Mouse (Mus musculus) layer of hippocampus, adult 9-10 months (tissue): ENCODE measurements at regions not wholly inside any gene's neighbourhood (a gene's known extent, or its start where the extent isn't known, plus 50 kb on each side); places are given as distances from the start of the nearest gene placed in this dataset.
A peak's percentile ranks its signal among the peaks of the same experiment; 100 is the strongest.
"Not testable (repeated sequence)": the region's sequence is repeated elsewhere in the genome, so short reads cannot be mapped to it uniquely, and the experiment has no call there.

ENCODE experiments used
- DNase-seq: peaks from one replicate; pipeline ENCODE4 v3.0.0; 2022; ENCODE audit warnings: low spot score

GRCm38 (mm10) chr4:53263776-53264175 lies 104.1 kb upstream of the Abca1 start:
- peak; percentile 29 for DNase-seq

GRCm38 (mm10) chr4:53262466-53262865 lies 102.8 kb upstream of the Abca1 start:
- no peak for DNase-seq

- DNase-seq = no peak
Observed at GRCm38 (mm10) chr4:53261556-53262140, 102.0 kb upstream of the Abca1 start.

GRCm38 (mm10) chr4:53258975-53259374 lies 99.3 kb upstream of the Abca1 start:
- DNase-seq = no peak

- no peak for DNase-seq
Observed at GRCm38 (mm10) chr4:53256996-53257395, 97.3 kb upstream of the Abca1 start.

GRCm38 (mm10) chr4:53254483-53254882 lies 94.8 kb upstream of the Abca1 start:
- no peak for DNase-seq

- DNase-seq = no peak
Observed at GRCm38 (mm10) chr4:53253680-53254079, 94.0 kb upstream of the Abca1 start.

- no peak for DNase-seq
Observed at GRCm38 (mm10) chr4:53250325-53250724, 90.6 kb upstream of the Abca1 start.

- DNase-seq = no peak
Observed at GRCm38 (mm10) chr4:53246083-53246747, 86.5 kb upstream of the Abca1 start.

GRCm38 (mm10) chr4:53245553-53245952 lies 85.9 kb upstream of the Abca1 start:
- no peak for DNase-seq

GRCm38 (mm10) chr4:53243473-53243872 lies 83.8 kb upstream of the Abca1 start:
- not testable (repeated sequence) for DNase-seq

- no peak for DNase-seq
Observed at GRCm38 (mm10) chr4:53239856-53240255, 80.2 kb upstream of the Abca1 start.

- DNase-seq = no peak
Observed at GRCm38 (mm10) chr4:53238314-53239259, 78.9 kb upstream of the Abca1 start.

- DNase-seq = no peak
Observed at GRCm38 (mm10) chr4:53235870-53236269, 76.2 kb upstream of the Abca1 start.

- DNase-seq = no peak
Observed at GRCm38 (mm10) chr4:53232436-53232835, 72.7 kb upstream of the Abca1 start.

- DNase-seq = no peak
Observed at GRCm38 (mm10) chr4:53231867-53232266, 72.2 kb upstream of the Abca1 start.

- no peak for DNase-seq
Observed at GRCm38 (mm10) chr4:53231046-53231445, 71.4 kb upstream of the Abca1 start.

- no peak for DNase-seq
Observed at GRCm38 (mm10) chr4:53228444-53228843, 68.7 kb upstream of the Abca1 start.

GRCm38 (mm10) chr4:53227771-53228170 lies 68.1 kb upstream of the Abca1 start:
- DNase-seq = no peak

GRCm38 (mm10) chr4:53227071-53227470 lies 67.4 kb upstream of the Abca1 start:
- DNase-seq = no peak

- no peak for DNase-seq
Observed at GRCm38 (mm10) chr4:53226376-53226775, 66.7 kb upstream of the Abca1 start.

- no peak for DNase-seq
Observed at GRCm38 (mm10) chr4:53223379-53223778, 63.7 kb upstream of the Abca1 start.

- DNase-seq = no peak
Observed at GRCm38 (mm10) chr4:53220809-53221208, 61.1 kb upstream of the Abca1 start.
